Mouse (Mus musculus) MEL (cell line): ENCODE results near the gene Mtrf1. TPM values are rescaled to one million over a fixed set of nuclear protein-coding genes. Genes with fewer than 3 reads are reported as not detected.

ENCODE experiments used
- DNase-seq: peaks from one replicate; pipeline ENCODE4 v3.0.0; 2011; ENCODE audit warnings: low read depth, low spot score
- H3K27ac ChIP-seq: 2 replicates; pipeline ENCODE4 v1.5.1; 2012; ENCODE audit warnings: low read depth, mild to moderate bottlenecking, control low read depth, low read length, moderate library complexity; ENCODE audit not compliant: control insufficient read depth
- H3K27me3 ChIP-seq, 2 experiments: fragments of 150-350 bp in 1 of 2; sonication (generic) in 1 of 2; 2 replicates each; pipeline ENCODE4 v1.6.1; 2012; ENCODE audit warnings: low read length in 2 of 2, mild to moderate bottlenecking in 2 of 2, improper control_type of control experiment in 1 of 2, moderate library complexity in 1 of 2; ENCODE audit not compliant: insufficient read depth in 2 of 2, control insufficient read depth in 1 of 2
- H3K36me3 ChIP-seq, 2 experiments: 2 replicates each; pipeline ENCODE4 v1.6.1; 2012 to 2014; ENCODE audit warnings: low read length in 2 of 2, improper control_type of control experiment in 1 of 2, inconsistent platforms in 1 of 2, mild to moderate bottlenecking in 1 of 2; ENCODE audit not compliant: insufficient read depth in 2 of 2, control insufficient read depth in 1 of 2
- H3K4me1 ChIP-seq, 2 experiments: fragments of 150-350 bp in 1 of 2; sonication (generic) in 1 of 2; 2 replicates each; pipeline ENCODE4 v1.6.1; 2012; ENCODE audit warnings: low read length in 2 of 2, improper control_type of control experiment in 1 of 2, mild to moderate bottlenecking in 1 of 2; ENCODE audit not compliant: insufficient read depth in 2 of 2, control insufficient read depth in 1 of 2
- H3K4me3 ChIP-seq, 2 experiments: fragments of 150-350 bp in 1 of 2; sonication (generic) in 1 of 2; 2 replicates each; pipeline ENCODE4 v1.5.1; 2012; ENCODE audit warnings: low read depth in 2 of 2, low read length in 2 of 2, mild to moderate bottlenecking in 2 of 2, moderate library complexity in 2 of 2, control low read depth in 1 of 2, improper control_type of control experiment in 1 of 2; ENCODE audit not compliant: control insufficient read depth in 1 of 2, insufficient read depth in 1 of 2
- H3K79me2 ChIP-seq: 2 replicates; pipeline ENCODE4 v1.6.1; 2012; ENCODE audit warnings: mild to moderate bottlenecking, low read length, moderate library complexity; ENCODE audit not compliant: control insufficient read depth, poor library complexity, insufficient read depth
- H3K9ac ChIP-seq: 2 replicates; pipeline ENCODE4 v1.6.1; 2012; ENCODE audit warnings: low read depth, mild to moderate bottlenecking, control low read depth, low read length, moderate library complexity; ENCODE audit not compliant: control insufficient read depth, poor library complexity, severe bottlenecking
- H3K9me3 ChIP-seq: fragments of 150-350 bp; sonication (generic); replicated peaks from 2 replicates; pipeline ENCODE4 v1.6.1; 2012; ENCODE audit warnings: mild to moderate bottlenecking, low read length, improper control_type of control experiment, moderate library complexity; ENCODE audit not compliant: insufficient read depth
- CHD1 ChIP-seq: IDR thresholded peaks from 2 replicates; pipeline ENCODE4 v1.6.1; 2012; ENCODE audit warnings: low read depth, mild to moderate bottlenecking, inconsistent platforms, low read length, improper control_type of control experiment
- CTCF ChIP-seq, 3 experiments: IDR thresholded peaks in 2 of 3; conservative IDR thresholded peaks in 1 of 3; 2 replicates each; pipeline ENCODE4 v1.5.1; 2011 to 2012; ENCODE audit warnings: low read length in 3 of 3, low read depth in 2 of 3, mild to moderate bottlenecking in 2 of 3, improper control_type of control experiment in 1 of 3, inconsistent platforms in 1 of 3, mixed read lengths in 1 of 3, moderate library complexity in 1 of 3; ENCODE audit not compliant: control insufficient read depth in 1 of 3, insufficient read depth in 1 of 3, poor library complexity in 1 of 3, severe bottlenecking in 1 of 3
- E2F4 ChIP-seq: IDR thresholded peaks from 2 replicates; pipeline ENCODE4 v1.6.1; 2011; ENCODE audit warnings: low read depth, low read length, improper control_type of control experiment, borderline replicate concordance
- ELF1 ChIP-seq: IDR thresholded peaks from 2 replicates; pipeline ENCODE4 v1.6.1; 2014; ENCODE audit warnings: low read depth, mild to moderate bottlenecking, inconsistent platforms, low read length, improper control_type of control experiment, moderate library complexity
- EP300 ChIP-seq, 2 experiments: IDR thresholded peaks; 2 replicates each; pipeline ENCODE4 v1.6.1; 2011; ENCODE audit warnings: improper control_type of control experiment in 2 of 2, low read length in 2 of 2, low read depth in 1 of 2, mild to moderate bottlenecking in 1 of 2
- GABPA ChIP-seq: IDR thresholded peaks from 2 replicates; pipeline ENCODE4 v1.6.1; 2012; ENCODE audit warnings: low read depth, mild to moderate bottlenecking, inconsistent platforms, low read length, improper control_type of control experiment, moderate library complexity
- GATA1 ChIP-seq: IDR thresholded peaks from 2 replicates; pipeline ENCODE4 v1.6.1; 2011; ENCODE audit warnings: low read depth, low read length, improper control_type of control experiment
- HCFC1 ChIP-seq: IDR thresholded peaks from 2 replicates; pipeline ENCODE4 v1.6.1; 2012; ENCODE audit warnings: low read depth, mild to moderate bottlenecking, inconsistent platforms, low read length, improper control_type of control experiment, moderate library complexity
- MXI1 ChIP-seq: IDR thresholded peaks from 2 replicates; pipeline ENCODE4 v1.6.1; 2011; ENCODE audit warnings: mild to moderate bottlenecking, low read depth, low read length, improper control_type of control experiment
- MYB ChIP-seq: IDR thresholded peaks from 2 replicates; pipeline ENCODE4 v1.6.1; 2011; ENCODE audit warnings: mild to moderate bottlenecking, low read depth, low read length, improper control_type of control experiment
- NELFE ChIP-seq: IDR thresholded peaks from 2 replicates; pipeline ENCODE4 v1.6.1; 2011; ENCODE audit warnings: low read depth, low read length, improper control_type of control experiment
- NRF1 ChIP-seq: IDR thresholded peaks from 2 replicates; pipeline ENCODE4 v1.6.1; 2014; ENCODE audit warnings: low read depth, mild to moderate bottlenecking, inconsistent platforms, low read length, improper control_type of control experiment, moderate library complexity; ENCODE audit not compliant: poor library complexity, insufficient read depth, severe bottlenecking
- POLR2AphosphoS2 ChIP-seq: IDR thresholded peaks from 2 replicates; pipeline ENCODE4 v1.6.1; 2011; ENCODE audit warnings: low read length, improper control_type of control experiment
- RCOR1 ChIP-seq: IDR thresholded peaks from 2 replicates; pipeline ENCODE4 v1.6.1; 2012; ENCODE audit warnings: low read depth, mild to moderate bottlenecking, inconsistent platforms, low read length, improper control_type of control experiment
- TCF12 ChIP-seq: IDR thresholded peaks from 2 replicates; pipeline ENCODE4 v1.6.1; 2014; ENCODE audit warnings: low read depth, mild to moderate bottlenecking, inconsistent platforms, low read length, improper control_type of control experiment, moderate library complexity
- USF1 ChIP-seq: IDR thresholded peaks from 2 replicates; pipeline ENCODE4 v1.6.1; 2014; ENCODE audit warnings: low read depth, mild to moderate bottlenecking, inconsistent platforms, low read length, improper control_type of control experiment, moderate library complexity
- USF2 ChIP-seq, 2 experiments: IDR thresholded peaks; 2 replicates each; pipeline ENCODE4 v1.6.1; 2011 to 2012; ENCODE audit warnings: improper control_type of control experiment in 2 of 2, low read length in 2 of 2, borderline replicate concordance in 1 of 2, inconsistent platforms in 1 of 2, low read depth in 1 of 2, mild to moderate bottlenecking in 1 of 2; ENCODE audit not compliant: insufficient read depth in 1 of 2
- ZC3H11A ChIP-seq: IDR thresholded peaks from 2 replicates; pipeline ENCODE4 v1.6.1; 2012; ENCODE audit warnings: low read depth, mild to moderate bottlenecking, inconsistent platforms, low read length, improper control_type of control experiment
- ZKSCAN1 ChIP-seq: IDR thresholded peaks from 2 replicates; pipeline ENCODE4 v1.6.1; 2012; ENCODE audit warnings: low read depth, mild to moderate bottlenecking, inconsistent platforms, low read length, improper control_type of control experiment, moderate library complexity
- ZNF384 ChIP-seq: IDR thresholded peaks from 2 replicates; pipeline ENCODE4 v1.6.1; 2012; ENCODE audit warnings: low read depth, mild to moderate bottlenecking, inconsistent platforms, low read length, improper control_type of control experiment
- polyA plus RNA-seq, 2 experiments: library from polyadenylated mRNA; stranded (reverse) in 1 of 2; unstranded in 1 of 2; fragments of >175 nt in 1 of 2; fragments of >200 nt in 1 of 2; gene quantifications; 2 replicates each; pipeline versions ENCODE4 v1.2.1 to v1.2.4; 2012; ENCODE audit warnings: low replicate concordance in 2 of 2, low read depth in 1 of 2; ENCODE audit not compliant: insufficient read length in 2 of 2, insufficient read depth in 1 of 2, missing spikeins in 1 of 2
- total RNA-seq: library from RNA; depleted of rRNA; stranded (reverse); fragments of 300-350 nt; gene quantifications from 2 replicates; pipeline ENCODE4 v1.2.3, GENCODE M21; 2012

Mtrf1 gene
- total and polyA plus RNA-seq, 3 experiments, result 4.0 to 4.9 TPM; not detected in 1

GRCm38 (mm10) chr14:79410662-79411061, 13.1 kb downstream of the Mtrf1 start:
- H3K79me2 ChIP-seq, result no peaks in the 10 kb centered on the region
- no peaks in the 10 kb centered on the region for H3K4me1 ChIP-seq
- no peak overlapping the region for H3K9ac ChIP-seq
- 0 out of 2 replicates have a peak, but pooled peaks have one; percentile 39 for TF ChIP-seq GATA1
- no peak for TF ChIP-seq MYB
- no peak for TF ChIP-seq TCF12
- TF ChIP-seq ZNF384, result no peak
- TF ChIP-seq GABPA, result no peak
- TF ChIP-seq HCFC1, result no peak
- no peak for TF ChIP-seq POLR2AphosphoS2
- TF ChIP-seq RCOR1, result peak; percentile 47; the same call in 1 of the 2 replicates
- TF ChIP-seq, all 39 proteins: peak for 2
- Histone ChIP-seq H3K36me3 (no peaks in the 10 kb centered on the region), H3K4me3 (no peak overlapping the region), H3K9me3 (no peaks in the 10 kb centered on the region), H3K27ac (no peak overlapping the region), H3K27me3 (no peaks in the 10 kb centered on the region)
- no peak for DNase-seq

- H3K9ac ChIP-seq, result no peak overlapping the region
- no peak for DNase-seq
- no peak overlapping the region for H3K4me3 ChIP-seq
- no peaks in the 10 kb centered on the region for H3K36me3 ChIP-seq
- no peak overlapping the region for H3K27ac ChIP-seq
- no peaks in the 10 kb centered on the region for H3K27me3 ChIP-seq
- no peaks in the 10 kb centered on the region for H3K79me2 ChIP-seq
- no peaks in the 10 kb centered on the region for H3K9me3 ChIP-seq
- no peak for TF ChIP-seq ZC3H11A
- TF ChIP-seq CTCF (IDR thresholded peaks at IDR 0.05 in 2 of 3, conservative IDR thresholded peaks at IDR 0.05 in 1 of 3; ENCODE audit: control insufficient read depth in 1 of 3, insufficient read depth in 1 of 3, low read depth in 2 of 3, low read length in 3 of 3, poor library complexity in 1 of 3, severe bottlenecking in 1 of 3), result no peak
- H3K4me1 ChIP-seq, result no peaks in the 10 kb centered on the region
Observed at GRCm38 (mm10) chr14:79413121-79413520, 15.5 kb downstream of the Mtrf1 start.

GRCm38 (mm10) chr14:79420083-79420685, 22.6 kb downstream of the Mtrf1 start:
- no peaks in the 10 kb centered on the region for H3K27me3 ChIP-seq
- no peak overlapping the region for H3K4me3 ChIP-seq
- H3K36me3 ChIP-seq, result no peaks in the 10 kb centered on the region
- TF ChIP-seq HCFC1 (no peak), MYB (no peak), E2F4 (no peak), EP300 (IDR thresholded peaks at IDR 0.05; ENCODE audit: low read depth in 1 of 2, low read length in 2 of 2) (no peak), ZC3H11A (no peak), ELF1 (no peak), CTCF (IDR thresholded peaks at IDR 0.05 in 2 of 3, conservative IDR thresholded peaks at IDR 0.05 in 1 of 3; ENCODE audit: control insufficient read depth in 1 of 3, insufficient read depth in 1 of 3, low read depth in 2 of 3, low read length in 3 of 3, poor library complexity in 1 of 3, severe bottlenecking in 1 of 3) (no peak), USF2 (IDR thresholded peaks at IDR 0.05; ENCODE audit: borderline replicate concordance in 1 of 2, insufficient read depth in 1 of 2, low read depth in 1 of 2, low read length in 2 of 2) (no peak), ZKSCAN1 (no peak), CHD1 (no peak), NELFE (no peak), MXI1 (no peak), NRF1 (no peak), USF1 (no peak)
- TF ChIP-seq, all 39 proteins: peak for 0
- Histone ChIP-seq H3K9ac (no peak overlapping the region), H3K9me3 (no peaks in the 10 kb centered on the region), H3K4me1 (no peaks in the 10 kb centered on the region), H3K27ac (no peak overlapping the region), H3K79me2 (no peaks in the 10 kb centered on the region)
- no peak for DNase-seq
